Mouse (Mus musculus): ENCODE measurements around the gene Syn3.

The Syn3 gene

GRCm38 (mm10) chr10:86307235-86307634 lies 191.5 kb downstream of the Syn3 start:
- DNase-seq (ENCODE audit: low spot score), result peak; percentile 48

GRCm38 (mm10) chr10:86304583-86304982 lies 194.1 kb downstream of the Syn3 start:
- no peak for DNase-seq (ENCODE audit: low spot score)

GRCm38 (mm10) chr10:86303495-86303876 lies 195.2 kb downstream of the Syn3 start:
- no peak for DNase-seq (ENCODE audit: low spot score)

- DNase-seq (ENCODE audit: low spot score), result peak; percentile 76
Observed at GRCm38 (mm10) chr10:86302761-86303494, 195.8 kb downstream of the Syn3 start.

- no peak for DNase-seq (ENCODE audit: low spot score)
Observed at GRCm38 (mm10) chr10:86302318-86302648, 196.4 kb downstream of the Syn3 start.

- DNase-seq (ENCODE audit: low spot score), result no peak
Observed at GRCm38 (mm10) chr10:86301593-86302317, 196.9 kb downstream of the Syn3 start.

- no peak for DNase-seq (ENCODE audit: low spot score)
Observed at GRCm38 (mm10) chr10:86301117-86301490, 197.6 kb downstream of the Syn3 start.

- no peak for DNase-seq (ENCODE audit: low spot score)
Observed at GRCm38 (mm10) chr10:86300293-86301116, 198.2 kb downstream of the Syn3 start, which contains the start of gene Timp3. Timp3 (plus strand) TSS chr10:86300372.

GRCm38 (mm10) chr10:86299795-86300194 lies 198.9 kb downstream of the Syn3 start:
- no peak for DNase-seq (ENCODE audit: low spot score)

- no peak for DNase-seq (ENCODE audit: low spot score)
Observed at GRCm38 (mm10) chr10:86298326-86298725, 200.4 kb downstream of the Syn3 start.

- no peak for DNase-seq (ENCODE audit: low spot score)
Observed at GRCm38 (mm10) chr10:86297307-86297706, 201.4 kb downstream of the Syn3 start.

GRCm38 (mm10) chr10:86296111-86296510 lies 202.6 kb downstream of the Syn3 start:
- DNase-seq (ENCODE audit: low spot score), result peak; percentile 76

- no peak for DNase-seq (ENCODE audit: low spot score)
Observed at GRCm38 (mm10) chr10:86295454-86296098, 203.1 kb downstream of the Syn3 start.

- DNase-seq (ENCODE audit: low spot score), result no peak
Observed at GRCm38 (mm10) chr10:86294599-86295365, 203.9 kb downstream of the Syn3 start.

GRCm38 (mm10) chr10:86293880-86294279 lies 204.8 kb downstream of the Syn3 start:
- no peak for DNase-seq (ENCODE audit: low spot score)

GRCm38 (mm10) chr10:86290109-86290771 lies 208.5 kb downstream of the Syn3 start:
- DNase-seq (ENCODE audit: low spot score), result no peak

- no peak for DNase-seq (ENCODE audit: low spot score)
Observed at GRCm38 (mm10) chr10:86286508-86286907, 212.2 kb downstream of the Syn3 start.

- peak; percentile 18 for DNase-seq (ENCODE audit: low spot score)
Observed at GRCm38 (mm10) chr10:86281238-86281637, 217.5 kb downstream of the Syn3 start.

- DNase-seq (ENCODE audit: low spot score), result no peak
Observed at GRCm38 (mm10) chr10:86279579-86280168, 219.0 kb downstream of the Syn3 start.

- DNase-seq (ENCODE audit: low spot score), result no peak
Observed at GRCm38 (mm10) chr10:86278481-86278880, 220.2 kb downstream of the Syn3 start.

Measured in adipocyte (in vitro differentiated cells).